Mouse (Mus musculus) v-Abl transformed pro-B cells (cell line): ENCODE data around the gene Ptprn2.

ENCODE experiments used
- in situ Hi-C, 2 experiments: fragments of 400-800 bp; cut with MboI; formaldehyde crosslinking; loops; one replicate each; pipeline ENCODE4 v1.15.1; 2025; ENCODE audit not compliant: unreplicated experiment in 2 of 2

The Ptprn2 gene

GRCm38 (mm10) chr12:116856307-116856706 lies 370.8 kb downstream of the Ptprn2 start:
- in situ Hi-C loops = no loop called here

- in situ Hi-C loops = no loop called here
Observed at GRCm38 (mm10) chr12:116861360-116862017, 376.0 kb downstream of the Ptprn2 start.

- in situ Hi-C loops = no loop called here
Observed at GRCm38 (mm10) chr12:116863291-116863899, 377.9 kb downstream of the Ptprn2 start.

GRCm38 (mm10) chr12:116873866-116874585 lies 388.5 kb downstream of the Ptprn2 start:
- in situ Hi-C loops = no loop called here

- in situ Hi-C loops = no loop called here
Observed at GRCm38 (mm10) chr12:116887496-116888281, 402.2 kb downstream of the Ptprn2 start.

GRCm38 (mm10) chr12:116888856-116889255 lies 403.3 kb downstream of the Ptprn2 start:
- in situ Hi-C loops = no loop called here

GRCm38 (mm10) chr12:116892584-116892983 lies 407.1 kb downstream of the Ptprn2 start:
- in situ Hi-C loops = no loop called here

- in situ Hi-C loops = no loop called here
Observed at GRCm38 (mm10) chr12:116896651-116897050, 411.1 kb downstream of the Ptprn2 start.

- in situ Hi-C loops = no loop called here
Observed at GRCm38 (mm10) chr12:116901773-116902172, 416.3 kb downstream of the Ptprn2 start.

GRCm38 (mm10) chr12:116907424-116907823 lies 421.9 kb downstream of the Ptprn2 start:
- in situ Hi-C loops = no loop called here

- in situ Hi-C loops = no loop called here
Observed at GRCm38 (mm10) chr12:116908668-116909067, 423.1 kb downstream of the Ptprn2 start.

- in situ Hi-C loops = no loop called here
Observed at GRCm38 (mm10) chr12:116916776-116917175, 431.3 kb downstream of the Ptprn2 start.

- in situ Hi-C loops = no loop called here
Observed at GRCm38 (mm10) chr12:116919185-116919584, 433.7 kb downstream of the Ptprn2 start.

- in situ Hi-C loops = no loop called here
Observed at GRCm38 (mm10) chr12:116919691-116920526, 434.4 kb downstream of the Ptprn2 start.

- in situ Hi-C loops = no loop called here
Observed at GRCm38 (mm10) chr12:116927115-116927514, 441.6 kb downstream of the Ptprn2 start.

- in situ Hi-C loops = no loop called here
Observed at GRCm38 (mm10) chr12:116927516-116927915, 442.0 kb downstream of the Ptprn2 start.

- in situ Hi-C loops = no loop called here
Observed at GRCm38 (mm10) chr12:116938158-116938854, 452.8 kb downstream of the Ptprn2 start.

- in situ Hi-C loops = no loop called here
Observed at GRCm38 (mm10) chr12:116943883-116944282, 458.4 kb downstream of the Ptprn2 start.

GRCm38 (mm10) chr12:116948151-116948928 lies 462.8 kb downstream of the Ptprn2 start:
- in situ Hi-C loops = no loop called here
